Mouse (Mus musculus) c-Kit-negative CD71-positive TER-119-positive erythroid progenitor cells, embryonic 14.5 days (primary cell): ENCODE data around the gene Fam71b.

Experiments used
- DNase-seq: peaks from one replicate; pipeline ENCODE4 v3.0.0-alpha.2; 2013; ENCODE audit warnings: low read depth, low spot score

The Fam71b gene

GRCm38 (mm10) chr11:46382466-46382865, 13.9 kb upstream of the Fam71b start:
- DNase-seq = no peak

GRCm38 (mm10) chr11:46384925-46385324, 11.4 kb upstream of the Fam71b start:
- no peak for DNase-seq

- no peak for DNase-seq
Measured at GRCm38 (mm10) chr11:46386556-46386955, 9.8 kb upstream of the Fam71b start.

GRCm38 (mm10) chr11:46387061-46387460, 9.3 kb upstream of the Fam71b start:
- DNase-seq = no peak

GRCm38 (mm10) chr11:46388438-46388837, 7.9 kb upstream of the Fam71b start:
- DNase-seq = no peak

GRCm38 (mm10) chr11:46389336-46390117, 6.8 kb upstream of the Fam71b start, which contains the start of gene Itk:
TSS of gene Itk (minus strand) at chr11:46389515.
- DNase-seq = no peak

- no peak for DNase-seq
Measured at GRCm38 (mm10) chr11:46390621-46391020, 5.7 kb upstream of the Fam71b start.

- DNase-seq = no peak
Measured at GRCm38 (mm10) chr11:46392890-46393289, 3.5 kb upstream of the Fam71b start.

- DNase-seq = no peak
Measured at GRCm38 (mm10) chr11:46393413-46393812, 2.9 kb upstream of the Fam71b start.

GRCm38 (mm10) chr11:46395088-46395487, 1.3 kb upstream of the Fam71b start:
- no peak for DNase-seq

GRCm38 (mm10) chr11:46395698-46396097, 661 bp upstream of the Fam71b start:
- no peak for DNase-seq

- no peak for DNase-seq
Measured at GRCm38 (mm10) chr11:46396860-46397179, 461 bp downstream of the Fam71b start.

GRCm38 (mm10) chr11:46397900-46398299, 1.5 kb downstream of the Fam71b start:
- DNase-seq = no peak

GRCm38 (mm10) chr11:46398473-46398872, 2.1 kb downstream of the Fam71b start:
- DNase-seq = no peak

GRCm38 (mm10) chr11:46398933-46399383, 2.6 kb downstream of the Fam71b start:
- DNase-seq = no peak

- no peak for DNase-seq
Measured at GRCm38 (mm10) chr11:46401555-46401954, 5.2 kb downstream of the Fam71b start.

GRCm38 (mm10) chr11:46404986-46405385, 8.6 kb downstream of the Fam71b start:
- DNase-seq = no peak

- no peak for DNase-seq
Measured at GRCm38 (mm10) chr11:46406721-46407120, 10.4 kb downstream of the Fam71b start.

- DNase-seq = no peak
Measured at GRCm38 (mm10) chr11:46410018-46410563, 13.7 kb downstream of the Fam71b start.

- DNase-seq = no peak
Measured at GRCm38 (mm10) chr11:46418438-46418837, 22.1 kb downstream of the Fam71b start.

GRCm38 (mm10) chr11:46418860-46419259, 22.5 kb downstream of the Fam71b start:
- DNase-seq = no peak

- DNase-seq = no peak
Measured at GRCm38 (mm10) chr11:46421086-46421888, 24.9 kb downstream of the Fam71b start.
